11 mouse cellular contexts compared by ENCODE assay signal in the genomic region with DNA sequence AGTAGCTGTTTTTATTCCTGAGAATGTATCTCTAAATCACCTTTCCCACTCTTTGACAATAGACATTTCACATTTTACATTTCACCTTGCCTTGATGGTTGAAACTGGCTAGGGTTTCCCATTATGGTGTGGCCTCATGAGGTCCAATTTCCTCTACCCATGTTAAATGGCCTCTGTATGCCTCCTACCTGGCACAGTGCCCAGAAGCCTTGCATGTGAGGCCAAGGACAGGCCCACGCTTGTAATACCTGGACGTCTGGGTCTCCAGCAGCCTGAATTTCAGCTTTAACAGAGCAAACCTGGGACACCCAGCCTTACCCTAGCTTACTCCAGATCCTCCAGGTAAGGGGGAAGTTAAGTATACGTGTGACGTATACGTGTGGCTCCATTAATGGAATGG. TPM values are rescaled to one million over a fixed set of nuclear protein-coding genes. Genes with fewer than 3 reads are reported as not detected.
DNase-seq lines count a peak whose midpoint lies in the region; ATAC-seq and TF ChIP-seq lines count a peak whose summit lies in the region.
"Had no signal": no experiment of that assay in that cellular context is flagged by ENCODE, and none has a peak within 500 bp of the region (broad histone marks: within the 10 kb centered on the region; RNA-seq: fewer than 3 reads in every experiment).

No protein-coding gene starts in this region.

- no peak overlapping the region for H3K27ac ChIP-seq in liver, adult 2 months (replicated peaks; ENCODE audit: insufficient read depth, low read depth, low read length)
- no peak overlapping the region for H3K27ac ChIP-seq in liver, embryonic 11.5 days (ENCODE audit: low read depth, low read length)
- peak overlapping the region; percentile 68 for H3K27ac ChIP-seq in intestine, postnatal 0 days (ENCODE audit: low read depth, low read length)
- H3K27ac ChIP-seq: midbrain, embryonic 12.5 days had no signal

- no peak overlapping the region for H3K4me3 ChIP-seq in liver, adult 2 months (ENCODE audit: insufficient read depth, low read depth, low read length)
- H3K4me3 ChIP-seq in liver, embryonic 11.5 days (ENCODE audit: low read depth, low read length): no peak overlapping the region
- H3K4me3 ChIP-seq in intestine, postnatal 0 days (ENCODE audit: low read depth, low read length): no peak overlapping the region
- H3K4me3 ChIP-seq in lung, adult 2 months (replicated peaks; ENCODE audit: extremely low read depth, low read depth, low read length): no peak overlapping the region
- H3K4me3 ChIP-seq: midbrain, embryonic 12.5 days had no signal

- no peak for TF ChIP-seq CTCF in liver, adult 2 months (IDR thresholded peaks at IDR 0.05; ENCODE audit: low read depth, low read length)
- no peak for TF ChIP-seq CTCF in intestine, postnatal 0 days (IDR thresholded peaks at IDR 0.05; ENCODE audit: low read depth)
- TF ChIP-seq CTCF in lung, adult 2 months (IDR thresholded peaks at IDR 0.05; ENCODE audit: insufficient read depth, low read length): no peak

- H3K79me2 ChIP-seq in liver, adult 2 months (ENCODE audit: control insufficient read depth, insufficient read depth, low read length): no peaks in the 10 kb centered on the region

- H3K36me3 ChIP-seq in liver, adult 2 months (ENCODE audit: control insufficient read depth, insufficient read depth, low read length): no peaks in the 10 kb centered on the region
- no peaks in the 10 kb centered on the region for H3K36me3 ChIP-seq in liver, embryonic 11.5 days (ENCODE audit: control insufficient read depth, insufficient read depth, low read length)
- no peaks in the 10 kb centered on the region for H3K36me3 ChIP-seq in intestine, postnatal 0 days (ENCODE audit: control insufficient read depth, insufficient read depth)
- H3K36me3 ChIP-seq: midbrain, embryonic 12.5 days had no signal

- no peak for TF ChIP-seq POLR2A in liver, adult 2 months (IDR thresholded peaks at IDR 0.05; ENCODE audit: extremely low read depth, insufficient read depth, low read length)
- TF ChIP-seq POLR2A in lung, adult 2 months (IDR thresholded peaks at IDR 0.05; ENCODE audit: borderline replicate concordance, extremely low read depth, low read depth, low read length): no peak

- ATAC-seq in liver, embryonic 11.5 days (replicated peaks; ENCODE audit: low FRiP score): no peak
- peak; percentile 58 for ATAC-seq in intestine, postnatal 0 days
- ATAC-seq in cerebellum, adult (ENCODE audit: insufficient number of reproducible peaks, low FRiP score, low TSS enrichment): no peak
- ATAC-seq: Patski had no signal

- no peak overlapping the region for H3K9ac ChIP-seq in liver, adult 2 months (ENCODE audit: low read depth, low read length)
- H3K9ac ChIP-seq in liver, embryonic 11.5 days (ENCODE audit: low read depth, low read length): no peak overlapping the region
- no peak overlapping the region for H3K9ac ChIP-seq in intestine, postnatal 0 days (ENCODE audit: low read depth, low read length)
- H3K9ac ChIP-seq: midbrain, embryonic 12.5 days had no signal

- H3K27me3 ChIP-seq in liver, adult 2 months (ENCODE audit: control insufficient read depth, insufficient read depth, low read length): no peaks in the 10 kb centered on the region
- peaks cover 2% of the 10 kb centered on the region; the same call in 1 of the 2 replicates for H3K27me3 ChIP-seq in liver, embryonic 11.5 days (replicated peaks; ENCODE audit: control insufficient read depth, insufficient read depth, low read length)
- no peaks in the 10 kb centered on the region for H3K27me3 ChIP-seq in intestine, postnatal 0 days (replicated peaks; ENCODE audit: control insufficient read depth, insufficient read depth, low read length)
- H3K27me3 ChIP-seq: Patski had no signal

- no peaks in the 10 kb centered on the region for H3K4me1 ChIP-seq in liver, adult 2 months (ENCODE audit: control insufficient read depth, insufficient read depth, low read length)
- H3K4me1 ChIP-seq in liver, embryonic 11.5 days (replicated peaks; ENCODE audit: control insufficient read depth, insufficient read depth, low read length): peaks cover 4% of the 10 kb centered on the region; the same call in 1 of the 2 replicates
- H3K4me1 ChIP-seq in intestine, postnatal 0 days (replicated peaks; ENCODE audit: control insufficient read depth, insufficient read depth, low read length): 0 out of 2 replicates have a peak, but pooled peaks cover 17% of the 10 kb centered on the region
- no peaks in the 10 kb centered on the region for H3K4me1 ChIP-seq in lung, adult 2 months (ENCODE audit: control insufficient read depth, insufficient read depth, low read length)

- no peaks in the 10 kb centered on the region for H3K9me3 ChIP-seq in liver, embryonic 11.5 days (ENCODE audit: control insufficient read depth, low read length)
- no peaks in the 10 kb centered on the region for H3K9me3 ChIP-seq in intestine, postnatal 0 days (ENCODE audit: control insufficient read depth)
- H3K9me3 ChIP-seq: midbrain, embryonic 12.5 days had no signal

- 65% methylated on average over 5 of the region's 5 CpGs for WGBS in liver, adult 2 months
- WGBS in liver, embryonic 11.5 days: 82% methylated on average over 5 of the region's 5 CpGs
- WGBS in intestine, postnatal 0 days: 44% methylated on average over 5 of the region's 5 CpGs
- 64% methylated on average over 5 of the region's 5 CpGs for WGBS in lung, adult 2 months

- no peak overlapping the region for H3K4me2 ChIP-seq in liver, embryonic 11.5 days
- no peak overlapping the region for H3K4me2 ChIP-seq in intestine, postnatal 0 days (replicated peaks; ENCODE audit: low read depth)
- H3K4me2 ChIP-seq: midbrain, embryonic 12.5 days had no signal

- DNase-seq in liver, adult 2 months (ENCODE audit: extremely low read depth, low read depth, low spot score): peak; percentile 29
- DNase-seq in liver, embryonic 11.5 days (ENCODE audit: low spot score): no peak
- peak; percentile 24 for DNase-seq in lung, adult 2 months
- peak; percentile 80 for DNase-seq in urinary bladder, postnatal 25 days (ENCODE audit: low spot score)
- no peak for DNase-seq in T-cell, adult 2 months (ENCODE audit: low spot score)
- no peak for DNase-seq in embryo, embryonic 11 days

RNA-seq across cellular contexts. Expression of a gene that starts 24.1 kb away (rescaled TPM):
- 0.37 TPM in 1 of 2 replicates, not detected in the other for total RNA-seq in liver, adult 2 months (2014; rRNA removed)
- polyA plus RNA-seq in liver, adult 2 months (2012; rRNA removed): 0.11 and 0.12 TPM in 2 replicates
- 0.12 and 0.56 TPM in 2 replicates for polyA plus RNA-seq in liver, embryonic 11.5 days (2014; fragmentation: Nextera tagmentation; extraction: Ambion mirVana)
- polyA plus RNA-seq in intestine, postnatal 0 days (2015; fragmentation: Nextera tagmentation; extraction: Ambion mirVana): 2.1 and 2.6 TPM in 2 replicates
- polyA plus RNA-seq in lung, adult 2 months (2012; rRNA removed): 5.8 and 7.2 TPM in 2 replicates
- polyA plus RNA-seq: hindbrain, embryonic 11.5 days; midbrain, embryonic 12.5 days had no signal

RNA-seq across cellular contexts. Expression of a gene that starts 26.4 kb away (rescaled TPM):
- 3.8 and 4.5 TPM in 2 replicates for total RNA-seq in liver, adult 2 months (2014; rRNA removed)
- polyA plus RNA-seq in liver, adult 2 months (2012; rRNA removed): 3.7 and 9.1 TPM in 2 replicates
- polyA plus RNA-seq in liver, embryonic 11.5 days (2014; fragmentation: Nextera tagmentation; extraction: Ambion mirVana): 34.5 and 39.4 TPM in 2 replicates
- polyA plus RNA-seq in intestine, postnatal 0 days (2015; fragmentation: Nextera tagmentation; extraction: Ambion mirVana): 3.4 and 3.5 TPM in 2 replicates
- polyA plus RNA-seq in lung, adult 2 months (2012; rRNA removed): 13.8 and 16.3 TPM in 2 replicates

RNA-seq across cellular contexts. Expression of a gene that starts 47.0 kb away (rescaled TPM):
- total RNA-seq in liver, adult 2 months (2014; rRNA removed): not detected in 2 replicates
- polyA plus RNA-seq in liver, adult 2 months (2012; rRNA removed): 0.17 TPM in 1 of 2 replicates, not detected in the other
- 0.16 and 0.30 TPM in 2 replicates for polyA plus RNA-seq in liver, embryonic 11.5 days (2014; fragmentation: Nextera tagmentation; extraction: Ambion mirVana)
- not detected in 2 replicates for polyA plus RNA-seq in intestine, postnatal 0 days (2015; fragmentation: Nextera tagmentation; extraction: Ambion mirVana)
- 0.32 and 2.7 TPM in 2 replicates for polyA plus RNA-seq in lung, adult 2 months (2012; rRNA removed)

RNA-seq across cellular contexts. Expression of a gene that starts 57.4 kb away (rescaled TPM):
- 0.94 TPM in 1 of 2 replicates, not detected in the other for total RNA-seq in liver, adult 2 months (2014; rRNA removed)
- polyA plus RNA-seq in liver, adult 2 months (2012; rRNA removed): 0.41 and 0.81 TPM in 2 replicates
- 0.92 and 1.0 TPM in 2 replicates for polyA plus RNA-seq in liver, embryonic 11.5 days (2014; fragmentation: Nextera tagmentation; extraction: Ambion mirVana)
- 0.55 and 0.56 TPM in 2 replicates for polyA plus RNA-seq in intestine, postnatal 0 days (2015; fragmentation: Nextera tagmentation; extraction: Ambion mirVana)
- polyA plus RNA-seq in lung, adult 2 months (2012; rRNA removed): 4.3 and 5.2 TPM in 2 replicates

Comparison
In these comparisons a context has a peak if more than half of its experiments do, and no peak if none do; other contexts are left out.
1. DNase-seq: peak in liver, adult 2 months (single experiment), lung, adult 2 months (single experiment) and urinary bladder, postnatal 25 days (single experiment); none in liver, embryonic 11.5 days (single experiment), T-cell, adult 2 months (single experiment) and embryo, embryonic 11 days (single experiment).